Mouse (Mus musculus): Measurements from ENCODE around the gene Fam133b.

DNA sequence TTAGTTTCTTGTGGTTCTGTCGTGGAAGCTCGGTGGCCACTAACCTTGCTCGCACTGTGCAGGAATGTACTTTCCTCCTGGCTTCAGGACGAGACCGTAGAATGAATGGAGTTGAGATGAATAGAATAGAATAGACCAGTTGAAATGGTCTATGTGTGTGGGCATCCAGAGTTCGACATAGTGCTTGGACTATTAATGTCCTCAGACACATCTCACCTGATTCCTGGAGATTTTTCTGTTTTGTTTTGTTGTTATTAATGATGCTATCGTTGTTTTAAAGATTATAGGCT is 792 bp downstream of the Fam133b start:
- TF ChIP-seq CTCF (IDR thresholded peaks at IDR 0.05; ENCODE audit: low read depth, low read length) (no peak), POLR2A (IDR thresholded peaks at IDR 0.05; ENCODE audit: extremely low read depth, insufficient read depth, low read length) (no peak)
